Mouse (Mus musculus) kidney, embryonic 14.5 days (tissue): ENCODE data around the gene Kcnn3. TPM values are rescaled to one million over a fixed set of nuclear protein-coding genes. Genes with fewer than 3 reads are reported as not detected.

Experiments used
- ATAC-seq: fragments of 200-750 bp; cut with Nextera tagmentation; 2 replicates; pipeline ENCODE4 v1.8.0; 2017; ENCODE audit warnings: moderate number of reproducible peaks, mild to moderate bottlenecking, moderate TSS enrichment, moderate library complexity; ENCODE audit not compliant: low FRiP score, low TSS enrichment
- H3K27ac ChIP-seq: fragments of 300-500 bp; sonication (generic); 2 replicates; pipeline ENCODE4 v1.5.1; 2014; ENCODE audit warnings: low read depth, mild to moderate bottlenecking, low read length, moderate library complexity, mixed read lengths
- H3K27me3 ChIP-seq: fragments of 300-500 bp; sonication (generic); 2 replicates; pipeline ENCODE4 v1.6.1; 2014; ENCODE audit warnings: mild to moderate bottlenecking, low read length; ENCODE audit not compliant: control insufficient read depth, insufficient read depth
- H3K36me3 ChIP-seq: fragments of 300-500 bp; sonication (generic); 2 replicates; pipeline ENCODE4 v1.6.1; 2014; ENCODE audit warnings: low read length, mixed read lengths; ENCODE audit not compliant: control insufficient read depth, insufficient read depth
- H3K4me1 ChIP-seq: fragments of 300-500 bp; sonication (generic); 2 replicates; pipeline ENCODE4 v1.6.1; 2014; ENCODE audit warnings: low read length, mixed read lengths; ENCODE audit not compliant: control insufficient read depth, insufficient read depth
- H3K4me2 ChIP-seq: fragments of 300-500 bp; sonication (generic); replicated peaks from 2 replicates; pipeline ENCODE4 v1.6.1; 2014; ENCODE audit warnings: low read depth, mild to moderate bottlenecking, low read length
- H3K4me3 ChIP-seq: fragments of 300-500 bp; sonication (generic); 2 replicates; pipeline ENCODE4 v1.5.1; 2014; ENCODE audit warnings: mild to moderate bottlenecking, low read length
- H3K9ac ChIP-seq: fragments of 300-500 bp; sonication (generic); 2 replicates; pipeline ENCODE4 v1.6.1; 2014; ENCODE audit warnings: low read depth, mild to moderate bottlenecking, low read length, moderate library complexity
- H3K9me3 ChIP-seq: fragments of 300-500 bp; sonication (generic); 2 replicates; pipeline ENCODE4 v1.6.1; 2016; ENCODE audit warnings: low read length; ENCODE audit not compliant: control insufficient read depth
- WGBS: fragments of 180-500 bp; shearing (Covaris S2); extraction: QIAGEN DNeasy Blood & Tissue Kit; methylation state at CpG from one replicate; pipeline ENCODE4 v1.1.7; 2014; 5-methylcytosine and 5-hydroxymethylcytosine counted together
- polyA plus RNA-seq: library from polyadenylated mRNA; unstranded; fragments of >200 nt; fragmentation: Nextera tagmentation; extraction: Ambion mirVana; gene quantifications from 2 replicates; pipeline ENCODE4 v1.2.1, GENCODE M21; 2014

Gene Kcnn3
- polyA plus RNA-seq, 1 experiment from 2014 or later = 2.1 TPM

DNA sequence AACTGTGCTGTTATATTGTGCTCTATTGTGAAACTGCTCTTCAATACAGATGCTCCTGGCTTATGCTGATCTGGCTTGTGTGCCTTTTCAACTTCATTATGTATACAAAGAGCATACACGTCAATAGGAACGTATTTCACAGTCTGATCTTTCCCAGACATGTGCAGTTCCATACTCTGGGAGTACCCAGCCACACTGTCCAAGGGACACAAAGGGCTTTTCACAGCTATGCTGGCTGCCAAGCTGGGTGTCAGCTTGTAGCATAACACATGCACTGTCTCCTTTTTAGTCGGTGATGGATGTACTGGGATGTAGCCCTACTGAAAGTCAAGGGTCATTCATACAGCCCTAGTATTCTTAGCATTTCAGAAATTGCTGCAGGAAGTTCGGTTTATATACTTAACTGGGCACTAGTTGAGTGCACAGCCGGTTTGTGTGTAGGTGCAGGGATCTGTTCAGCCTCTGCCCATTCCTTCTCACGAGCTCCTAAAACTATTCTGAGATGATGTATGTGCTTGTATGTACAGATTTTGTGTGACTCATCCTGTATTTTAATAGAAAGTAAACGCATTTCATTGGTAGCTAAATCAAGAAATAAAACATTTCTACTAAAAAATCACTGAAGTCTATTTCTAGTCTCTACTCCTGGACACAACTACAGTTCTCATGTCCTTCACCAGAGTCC lies 203.6 kb downstream of the Kcnn3 start:
- Histone ChIP-seq H3K9ac (no peak overlapping the region), H3K27me3 (no peaks in the 10 kb centered on the region), H3K4me1 (no peaks in the 10 kb centered on the region), H3K36me3 (no peaks in the 10 kb centered on the region), H3K4me2 (no peak overlapping the region), H3K9me3 (no peaks in the 10 kb centered on the region), H3K27ac (no peak overlapping the region), H3K4me3 (no peak overlapping the region)
- no peak for ATAC-seq
- WGBS = 88% methylated on average over 7 of the region's 7 CpGs

Other genes with a start within 250 kb of the Kcnn3 start
- 55.1 and 64.1 TPM in 2 replicates for gene Slc50a1, start 249.6 kb upstream of the Kcnn3 start, polyA plus RNA-seq
- 45.4 and 58.8 TPM in 2 replicates for gene Efna1, start 239.0 kb upstream of the Kcnn3 start, polyA plus RNA-seq
- gene Efna3, start 197.2 kb upstream of the Kcnn3 start, polyA plus RNA-seq = 9.7 and 10.1 TPM in 2 replicates
- gene Efna4, start 182.1 kb upstream of the Kcnn3 start, polyA plus RNA-seq = 30.1 and 36.6 TPM in 2 replicates
- 35.9 and 47.1 TPM in 2 replicates for gene Adam15, start 170.2 kb upstream of the Kcnn3 start, polyA plus RNA-seq
- gene Dcst2, start 158.2 kb upstream of the Kcnn3 start, polyA plus RNA-seq = 0.18 and 0.30 TPM in 2 replicates
- gene Dcst1, start 154.9 kb upstream of the Kcnn3 start, polyA plus RNA-seq = 0.63 and 1.5 TPM in 2 replicates
- gene Zbtb7b, start 125.4 kb upstream of the Kcnn3 start, polyA plus RNA-seq = 1.8 and 2.2 TPM in 2 replicates
- gene Lenep, start 117.4 kb upstream of the Kcnn3 start, polyA plus RNA-seq = not detected in 2 replicates
- 19.6 and 24.9 TPM in 2 replicates for gene Flad1, start 108.3 kb upstream of the Kcnn3 start, polyA plus RNA-seq
- 632 and 773 TPM in 2 replicates for gene Cks1b, start 101.8 kb upstream of the Kcnn3 start, polyA plus RNA-seq
- gene Shc1, start 101.7 kb upstream of the Kcnn3 start, polyA plus RNA-seq = 42.8 and 64.0 TPM in 2 replicates
- 45.7 and 53.0 TPM in 2 replicates for gene Pygo2, start 90.0 kb upstream of the Kcnn3 start, polyA plus RNA-seq
- 15.5 and 19.4 TPM in 2 replicates for gene Pbxip1, start 83.5 kb upstream of the Kcnn3 start, polyA plus RNA-seq
- gene Pmvk, start 65.6 kb upstream of the Kcnn3 start, polyA plus RNA-seq = 53.8 and 60.4 TPM in 2 replicates
- 7.2 and 15.0 TPM in 2 replicates for gene Adar, start 194.9 kb downstream of the Kcnn3 start, polyA plus RNA-seq
- gene Chrnb2, start 244.5 kb downstream of the Kcnn3 start, polyA plus RNA-seq = 0.50 and 0.73 TPM in 2 replicates